Mouse (Mus musculus) lung, embryonic 14.5 days (tissue): ENCODE measurements at regions not wholly inside any gene's neighbourhood (a gene's known extent, or its start where the extent isn't known, plus 50 kb on each side); places are given as distances from the start of the nearest gene placed in this dataset.

Source experiments
- ATAC-seq: fragments of 200-750 bp; cut with Nextera tagmentation; 2 replicates; pipeline ENCODE4 v1.8.0; 2017; ENCODE audit warnings: mild to moderate bottlenecking, moderate TSS enrichment, moderate library complexity; ENCODE audit not compliant: insufficient read depth
- DNase-seq: peaks from one replicate; pipeline ENCODE4 v3.0.0-alpha.2; 2015
- H3K27ac ChIP-seq: fragments of 300-500 bp; sonication (generic); 2 replicates; pipeline ENCODE4 v1.5.1; 2014; ENCODE audit warnings: low read depth, mild to moderate bottlenecking, moderate library complexity
- H3K27me3 ChIP-seq: fragments of 300-500 bp; sonication (generic); 2 replicates; pipeline ENCODE4 v1.6.1; 2014; ENCODE audit warnings: low read length, control low read depth; ENCODE audit not compliant: insufficient read depth
- H3K36me3 ChIP-seq: fragments of 300-500 bp; sonication (generic); 2 replicates; pipeline ENCODE4 v1.6.1; 2014; ENCODE audit warnings: control low read depth; ENCODE audit not compliant: insufficient read depth
- H3K4me1 ChIP-seq: fragments of 300-500 bp; sonication (generic); 2 replicates; pipeline ENCODE4 v1.6.1; 2014; ENCODE audit warnings: antibody characterized with exemption, control low read depth; ENCODE audit not compliant: insufficient read depth
- H3K4me2 ChIP-seq: fragments of 300-500 bp; sonication (generic); 2 replicates; pipeline ENCODE4 v1.6.1; 2014; ENCODE audit warnings: mild to moderate bottlenecking
- H3K4me3 ChIP-seq: fragments of 300-500 bp; sonication (generic); 2 replicates; pipeline ENCODE4 v1.5.1; 2014; ENCODE audit warnings: low read depth, low read length
- H3K9ac ChIP-seq: fragments of 300-500 bp; sonication (generic); 2 replicates; pipeline ENCODE4 v1.6.1; 2014
- H3K9me3 ChIP-seq: fragments of 300-500 bp; sonication (generic); 2 replicates; pipeline ENCODE4 v1.6.1; 2016; ENCODE audit warnings: low read depth, low read length, control low read depth
- CTCF ChIP-seq: IDR thresholded peaks from 2 replicates; pipeline ENCODE4 v1.5.1; 2016; ENCODE audit warnings: antibody characterized with exemption, low read depth
- WGBS: fragments of 180-500 bp; shearing (Covaris S2); extraction: QIAGEN DNeasy Blood & Tissue Kit; methylation state at CpG from one replicate; pipeline ENCODE4 v1.1.7; 2014; 5-methylcytosine and 5-hydroxymethylcytosine counted together

DNA sequence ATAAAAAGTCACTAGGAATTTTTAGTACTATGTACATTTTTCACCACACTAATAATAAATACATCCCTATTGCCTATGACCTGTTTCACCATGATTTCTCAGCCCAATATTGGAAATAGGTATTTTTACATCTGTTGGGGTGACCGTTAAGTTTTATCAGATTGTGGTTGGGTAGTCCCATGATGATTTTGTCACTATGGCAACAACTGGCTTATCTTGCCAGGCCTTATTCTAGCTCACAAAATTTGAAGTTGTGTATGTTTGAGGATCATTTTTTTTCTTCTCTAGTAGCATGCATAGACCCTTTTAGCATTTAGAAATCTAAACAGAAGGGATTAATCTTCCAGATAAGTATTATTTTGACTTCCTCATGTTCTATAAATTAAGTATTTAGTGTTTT is 1211.1 kb upstream of the Pcdh17 start:
- ATAC-seq = no peak
- H3K27me3 ChIP-seq = no peaks in the 10 kb centered on the region
- H3K27ac ChIP-seq = no peak overlapping the region
- no peaks in the 10 kb centered on the region for H3K9me3 ChIP-seq
- H3K9ac ChIP-seq = no peak overlapping the region
- no peak for TF ChIP-seq CTCF
- H3K4me2 ChIP-seq = no peak overlapping the region
- WGBS = 76% methylated on average over 1 of the region's 1 CpGs
- H3K36me3 ChIP-seq = no peaks in the 10 kb centered on the region
- no peak for DNase-seq
- no peak overlapping the region for H3K4me3 ChIP-seq
- no peaks in the 10 kb centered on the region for H3K4me1 ChIP-seq

DNA sequence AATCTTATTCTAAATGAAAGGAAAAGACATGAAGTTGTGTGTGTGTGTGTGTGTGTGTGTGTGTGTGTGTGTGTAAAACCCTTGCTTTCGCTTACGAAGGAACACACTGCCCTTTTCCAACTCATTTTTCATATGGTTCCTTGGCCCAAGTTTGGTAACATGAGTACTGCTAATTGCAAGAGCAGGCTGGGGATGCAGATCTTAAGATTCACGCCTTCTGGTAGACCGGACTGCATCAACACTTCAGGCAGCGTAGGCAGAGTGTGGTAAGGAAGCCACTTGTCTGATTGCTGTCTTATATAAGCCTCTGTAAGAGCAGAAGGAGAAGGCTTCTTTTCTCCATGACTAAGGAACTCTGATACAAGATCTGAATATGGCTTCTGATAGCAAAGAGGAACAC is 1196.5 kb upstream of the Pcdh17 start:
- ATAC-seq = no peak
- no peak for TF ChIP-seq CTCF
- 86% methylated on average over 5 of the region's 5 CpGs for WGBS

DNA sequence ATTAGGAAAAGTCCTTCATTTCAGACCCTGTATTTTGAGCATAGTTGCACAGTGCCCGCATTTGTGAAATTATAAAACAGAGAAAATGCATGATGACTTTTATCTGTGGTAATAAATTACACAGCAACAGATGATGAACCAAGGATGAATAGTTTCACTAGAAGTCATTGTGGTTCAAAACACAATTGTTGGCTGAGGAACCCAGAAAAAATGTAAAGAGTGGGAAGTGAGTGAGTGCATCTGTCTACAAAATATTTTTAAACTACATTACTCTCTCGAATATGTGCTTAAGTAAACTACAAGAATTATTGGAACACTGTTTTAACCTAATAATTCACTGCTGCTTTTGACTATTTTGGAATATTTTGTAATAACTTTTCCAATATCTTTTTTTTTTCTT is 1196.0 kb upstream of the Pcdh17 start:
- no peak overlapping the region for H3K4me3 ChIP-seq
- H3K9me3 ChIP-seq = no peaks in the 10 kb centered on the region
- no peak overlapping the region for H3K4me2 ChIP-seq
- no peak for ATAC-seq
- 59% methylated on average over 2 of the region's 2 CpGs for WGBS
- TF ChIP-seq CTCF = no peak
- H3K27me3 ChIP-seq = no peaks in the 10 kb centered on the region
- H3K36me3 ChIP-seq = no peaks in the 10 kb centered on the region
- no peaks in the 10 kb centered on the region for H3K4me1 ChIP-seq
- peak; percentile 63 for DNase-seq
- H3K9ac ChIP-seq = no peak overlapping the region
- H3K27ac ChIP-seq = no peak overlapping the region

More for the DNA sequence above, 1196.5 kb upstream of the Pcdh17 start:
- Histone ChIP-seq H3K4me2 (no peak overlapping the region), H3K36me3 (no peaks in the 10 kb centered on the region), H3K4me1 (no peaks in the 10 kb centered on the region), H3K27me3 (no peaks in the 10 kb centered on the region), H3K4me3 (no peak overlapping the region), H3K9ac (no peak overlapping the region), H3K9me3 (no peaks in the 10 kb centered on the region), H3K27ac (no peak overlapping the region)
- no peak for DNase-seq

DNA sequence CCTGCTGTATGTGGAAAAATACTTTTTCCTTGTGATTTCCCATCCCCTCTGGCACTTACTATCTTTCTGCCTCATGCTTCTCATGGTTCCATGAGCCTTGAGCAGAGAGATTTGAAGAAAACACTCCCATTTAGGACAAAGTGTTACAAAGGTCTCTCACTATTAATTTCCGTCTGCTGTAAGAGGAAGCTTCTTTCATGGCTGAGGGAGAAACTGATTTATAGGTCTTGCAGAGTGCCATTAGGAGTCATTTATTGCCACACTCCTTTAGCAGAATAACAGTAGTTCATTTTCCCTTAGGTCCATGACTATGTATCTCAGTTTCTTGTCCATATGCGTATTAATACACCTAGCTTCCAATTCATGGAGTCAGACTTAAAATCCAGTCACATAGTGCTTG is 1190.4 kb upstream of the Pcdh17 start:
- Histone ChIP-seq H3K4me2 (no peak overlapping the region), H3K9me3 (no peaks in the 10 kb centered on the region), H3K27me3 (no peaks in the 10 kb centered on the region), H3K4me3 (no peak overlapping the region), H3K36me3 (no peaks in the 10 kb centered on the region), H3K4me1 (no peaks in the 10 kb centered on the region), H3K9ac (no peak overlapping the region), H3K27ac (no peak overlapping the region)
- no peak for TF ChIP-seq CTCF
- ATAC-seq = no peak
- 78% methylated on average over 2 of the region's 2 CpGs for WGBS
- DNase-seq = no peak

DNA sequence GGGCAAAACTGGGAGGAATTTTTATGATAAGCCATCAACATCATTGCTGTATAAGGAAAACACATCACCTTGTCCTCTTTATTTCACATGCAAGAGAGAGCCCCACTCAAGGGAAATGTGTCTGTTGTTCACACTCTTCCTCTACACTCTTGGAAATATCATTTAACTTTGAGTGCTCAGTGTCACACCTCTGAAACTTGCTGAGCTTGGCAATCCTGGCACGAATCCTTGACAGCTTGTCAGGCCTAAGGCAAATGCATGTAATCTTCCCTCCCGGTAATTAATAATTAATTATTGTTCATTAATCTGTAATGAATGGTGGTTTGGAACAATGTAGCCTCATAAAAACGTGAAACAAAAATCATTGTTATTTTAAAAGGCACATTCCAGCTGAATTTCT is 1140.8 kb upstream of the Pcdh17 start:
- no peaks in the 10 kb centered on the region for H3K9me3 ChIP-seq
- no peak for TF ChIP-seq CTCF
- DNase-seq = no peak
- no peak overlapping the region for H3K4me3 ChIP-seq
- H3K36me3 ChIP-seq = no peaks in the 10 kb centered on the region
- no peak for ATAC-seq
- H3K4me2 ChIP-seq = no peak overlapping the region
- H3K27ac ChIP-seq = no peak overlapping the region
- 57% methylated on average over 3 of the region's 3 CpGs for WGBS
- H3K9ac ChIP-seq = no peak overlapping the region
- H3K27me3 ChIP-seq = no peaks in the 10 kb centered on the region
- H3K4me1 ChIP-seq = no peaks in the 10 kb centered on the region

DNA sequence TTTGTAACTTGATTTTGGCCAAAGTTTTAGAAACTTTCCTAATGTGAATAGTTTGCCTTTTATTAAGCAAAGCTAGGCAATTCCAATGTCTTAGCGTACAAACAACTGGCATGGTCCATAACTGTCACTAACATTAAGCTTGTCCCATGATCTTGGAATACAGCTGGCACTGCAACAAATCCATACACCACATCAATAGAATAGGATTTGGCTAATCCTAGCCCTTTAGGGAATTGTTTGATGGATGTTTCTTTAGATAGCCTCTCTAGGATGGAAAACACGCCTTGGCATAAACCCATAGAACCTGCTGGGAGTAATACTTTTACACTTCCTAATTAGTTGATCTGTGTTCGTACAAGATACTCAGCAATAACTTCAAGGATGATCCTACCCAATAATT is 1122.6 kb upstream of the Pcdh17 start:
- no peak for TF ChIP-seq CTCF
- no peak overlapping the region for H3K4me2 ChIP-seq
- DNase-seq (no peak), ATAC-seq (no peak)
- no peak overlapping the region for H3K4me3 ChIP-seq
- H3K27me3 ChIP-seq = no peaks in the 10 kb centered on the region
- no peak overlapping the region for H3K9ac ChIP-seq
- H3K9me3 ChIP-seq = no peaks in the 10 kb centered on the region
- no peak overlapping the region for H3K27ac ChIP-seq
- no peaks in the 10 kb centered on the region for H3K4me1 ChIP-seq
- H3K36me3 ChIP-seq = no peaks in the 10 kb centered on the region
- WGBS = 76% methylated on average over 3 of the region's 3 CpGs

DNA sequence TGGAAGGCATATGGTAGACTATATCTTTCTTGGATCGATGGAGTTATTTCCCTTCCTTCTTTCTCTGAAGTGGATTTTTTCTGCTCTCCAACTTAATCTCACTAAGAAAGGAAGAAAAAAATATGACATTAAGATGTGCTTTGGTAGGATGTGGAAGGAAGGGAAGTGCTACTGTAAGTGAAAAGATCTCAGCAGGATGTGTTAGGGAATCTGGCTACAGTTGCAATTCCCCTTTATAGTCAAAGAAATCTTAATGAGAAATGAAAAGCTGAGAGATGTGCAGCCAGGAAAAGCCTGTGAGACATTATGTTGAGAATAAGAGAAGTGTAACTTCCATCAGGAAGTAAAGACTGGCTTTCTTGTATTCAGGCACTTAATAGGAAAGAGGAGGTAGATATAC is 1080.2 kb upstream of the Pcdh17 start:
- Histone ChIP-seq H3K9ac (no peak overlapping the region), H3K9me3 (no peaks in the 10 kb centered on the region), H3K27ac (no peak overlapping the region), H3K27me3 (no peaks in the 10 kb centered on the region), H3K4me3 (no peak overlapping the region), H3K36me3 (no peaks in the 10 kb centered on the region), H3K4me2 (no peak overlapping the region), H3K4me1 (no peaks in the 10 kb centered on the region)
- no peak for TF ChIP-seq CTCF
- DNase-seq (no peak), ATAC-seq (no peak)
- 71% methylated on average over 1 of the region's 1 CpGs for WGBS
